Mouse (Mus musculus) lung, postnatal 0 days (tissue): ENCODE measurements around the gene Best2.

Experiments used
- CTCF ChIP-seq: IDR thresholded peaks from 2 replicates; pipeline ENCODE4 v1.5.1; 2016; ENCODE audit warnings: antibody characterized with exemption, mild to moderate bottlenecking
- EP300 ChIP-seq: IDR thresholded peaks from 2 replicates; pipeline ENCODE4 v1.6.1; 2016; ENCODE audit warnings: antibody characterized with exemption, mild to moderate bottlenecking, control low read depth

- no peak for TF ChIP-seq CTCF
- TF ChIP-seq EP300: no peak
Measured at GRCm38 (mm10) chr8:85017209-85017608, 2.9 kb upstream of the Best2 start.
